Mouse (Mus musculus) thymus, adult 2 months (tissue): Measurements from ENCODE around the gene Olfr270. TPM values are rescaled to one million over a fixed set of nuclear protein-coding genes. Genes with fewer than 3 reads are reported as not detected.
A peak's percentile ranks its signal among the peaks of the same experiment; 100 is the strongest.

Source experiments
- DNase-seq: peaks from one replicate; pipeline ENCODE4 v3.0.0; 2021
- H3K27ac ChIP-seq: fragments of 200-500 bp; 2 replicates; pipeline ENCODE4 v1.5.1; 2012; ENCODE audit warnings: low read length, control low read depth; ENCODE audit not compliant: control insufficient read depth, insufficient read depth
- H3K27me3 ChIP-seq: fragments of 200-500 bp; 2 replicates; pipeline ENCODE4 v1.6.1; 2012; ENCODE audit warnings: mild to moderate bottlenecking, low read length, moderate library complexity, mixed read lengths; ENCODE audit not compliant: control insufficient read depth, insufficient read depth
- H3K36me3 ChIP-seq: fragments of 200-500 bp; 2 replicates; pipeline ENCODE4 v1.6.1; 2012; ENCODE audit warnings: mild to moderate bottlenecking, low read length, moderate library complexity; ENCODE audit not compliant: control insufficient read depth, insufficient read depth
- H3K4me1 ChIP-seq: fragments of 200-500 bp; replicated peaks from 2 replicates; pipeline ENCODE4 v1.6.1; 2012; ENCODE audit warnings: low read length; ENCODE audit not compliant: control insufficient read depth, insufficient read depth
- H3K4me3 ChIP-seq: fragments of 200-500 bp; 2 replicates; pipeline ENCODE4 v1.5.1; 2012; ENCODE audit warnings: mild to moderate bottlenecking, low read length, control low read depth, moderate library complexity; ENCODE audit not compliant: control insufficient read depth, insufficient read depth
- CTCF ChIP-seq: fragments of 200-500 bp; IDR thresholded peaks from 2 replicates; pipeline ENCODE4 v1.5.1; 2012; ENCODE audit warnings: mild to moderate bottlenecking, control low read depth, low read length, moderate library complexity, borderline replicate concordance; ENCODE audit not compliant: control insufficient read depth, poor library complexity, insufficient read depth; ENCODE audit errors: extremely low read depth
- POLR2A ChIP-seq: fragments of 200-500 bp; IDR thresholded peaks from 2 replicates; pipeline ENCODE4 v1.6.1; 2012; ENCODE audit warnings: mild to moderate bottlenecking, low read length, control low read depth, moderate library complexity; ENCODE audit not compliant: control insufficient read depth, poor library complexity, insufficient read depth; ENCODE audit errors: extremely low read depth
- WGBS: fragments of 180-500 bp; shearing (Covaris S2); methylation state at CpG from one replicate; pipeline ENCODE4 v1.1.7; 2018; 5-methylcytosine and 5-hydroxymethylcytosine counted together
- polyA plus RNA-seq: library from polyadenylated mRNA; depleted of rRNA; stranded (reverse); fragments of >200 nt; gene quantifications from 2 replicates; pipeline ENCODE4 v1.2.3, GENCODE M21; 2012; rRNA removed

Olfr270 gene
- polyA plus RNA-seq, 1 experiment = not detected

DNA sequence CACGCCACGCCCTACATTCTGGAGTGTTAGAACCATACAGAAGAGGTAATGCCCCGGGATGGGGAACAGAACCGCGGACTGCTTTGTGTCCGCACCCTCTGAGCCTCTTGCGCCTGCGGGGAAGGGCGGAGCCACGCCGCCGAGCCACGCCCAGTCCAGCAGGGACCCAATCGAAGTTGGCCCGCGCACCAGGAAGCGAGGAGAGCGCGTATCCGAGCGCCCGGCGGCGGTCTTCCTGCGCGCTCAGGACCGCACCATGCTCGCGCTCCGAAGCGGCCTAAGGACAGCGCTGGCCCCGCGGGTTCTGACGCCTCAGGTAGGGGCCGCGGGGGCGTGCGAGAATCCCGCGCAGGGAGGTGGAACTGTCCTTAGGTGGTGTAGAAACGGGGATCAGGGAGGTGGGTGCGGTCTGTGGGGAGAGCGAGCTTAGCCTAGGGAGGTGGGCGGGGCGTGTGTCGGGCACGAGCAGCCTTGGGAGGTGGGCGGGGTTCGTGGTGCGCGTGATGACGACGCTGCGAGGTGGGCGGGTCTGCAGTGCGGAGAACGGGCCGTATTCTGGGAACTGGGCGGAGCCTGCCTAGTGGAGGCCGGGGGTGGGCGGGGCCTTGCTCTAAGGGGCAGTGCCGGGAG, 47.5 kb downstream of the Olfr270 start, which contains the start of gene Nipsnap3b:
Gene Nipsnap3b (plus strand): TSS at position 149 of the 630 bp plus-strand sequence.
- TF ChIP-seq CTCF (0 out of 2 replicates have a peak, but pooled peaks have one; percentile 42), POLR2A (peak; percentile 68; the same call in 1 of the 2 replicates)
- Histone ChIP-seq H3K4me1 (peaks cover 7% of the 10 kb centered on the region), H3K27ac (no peak within 1 kb of the TSS), H3K36me3 (peaks cover 1% of the 10 kb centered on the region; the same call in 1 of the 2 replicates), H3K27me3 (no peaks in the 10 kb centered on the region), H3K4me3 (peak within 1 kb of the TSS; percentile 61)
- DNase-seq = peak; percentile 94
- WGBS = under 1% methylated on average over 63 of the region's 63 CpGs

DNA sequence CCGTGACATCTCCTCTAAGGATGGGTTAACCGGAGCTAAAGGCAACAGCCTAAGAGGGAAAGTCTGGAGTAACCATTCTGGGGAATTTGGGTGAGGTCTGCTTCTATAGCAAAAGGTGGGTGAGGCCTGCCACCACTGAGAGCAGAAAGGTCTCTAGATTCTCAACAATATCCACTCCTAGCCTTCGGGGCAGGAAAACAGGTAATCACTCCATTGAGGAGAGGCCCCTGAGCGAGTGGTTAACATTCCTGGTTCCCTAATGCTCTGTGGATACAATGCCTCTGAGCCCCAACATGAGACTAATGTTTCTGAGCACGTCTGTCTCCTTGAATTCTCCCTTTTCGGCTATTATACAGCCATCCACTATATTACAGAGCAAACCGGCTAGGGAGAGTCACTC, 50.1 kb downstream of the Olfr270 start:
- Histone ChIP-seq H3K36me3 (peaks cover 7% of the 10 kb centered on the region), H3K27me3 (no peaks in the 10 kb centered on the region), H3K4me3 (no peak overlapping the region), H3K4me1 (peaks cover 7% of the 10 kb centered on the region), H3K27ac (no peak overlapping the region)
- TF ChIP-seq POLR2A (no peak), CTCF (no peak)
- WGBS = 95% methylated on average over 7 of the region's 7 CpGs
- no peak for DNase-seq

DNA sequence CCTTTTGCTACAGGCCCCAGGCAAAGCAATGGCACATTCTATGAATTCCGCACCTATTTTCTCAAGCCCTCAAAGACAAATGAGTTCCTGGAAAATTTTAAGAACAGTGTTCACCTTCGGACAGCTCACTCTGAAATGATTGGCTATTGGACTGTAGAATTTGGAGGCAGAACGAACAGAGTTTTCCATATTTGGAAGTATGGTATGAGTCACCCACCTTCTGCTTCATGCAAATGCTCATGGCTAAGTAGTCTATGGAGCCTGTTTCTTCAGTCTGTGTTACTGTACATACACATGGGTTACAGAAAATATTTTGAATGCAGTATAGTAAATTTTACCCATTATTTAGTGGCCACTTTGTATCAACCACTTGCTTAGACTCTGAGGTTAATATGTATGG, 50.7 kb downstream of the Olfr270 start:
- H3K36me3 ChIP-seq = peaks cover 7% of the 10 kb centered on the region
- H3K4me3 ChIP-seq = no peak overlapping the region

DNA sequence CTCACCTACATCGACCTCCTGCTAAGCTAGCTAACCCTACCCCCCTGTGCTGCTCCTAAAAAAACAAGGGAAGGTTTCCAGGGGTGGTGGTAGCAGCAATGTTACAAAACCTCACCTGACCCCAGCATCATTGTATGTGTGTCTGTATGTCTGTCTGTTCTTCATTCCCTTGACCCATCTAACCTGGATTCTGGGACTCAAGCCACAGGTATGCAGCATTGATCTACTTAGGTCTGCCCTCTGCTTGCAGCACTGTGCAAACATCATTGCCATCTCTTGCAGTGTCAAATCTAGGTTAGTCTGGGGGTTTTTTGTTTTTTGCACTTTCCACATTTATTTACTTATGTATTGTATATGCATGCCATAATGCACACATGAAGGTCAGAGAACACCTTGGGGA, 54.0 kb downstream of the Olfr270 start:
- 91% methylated on average over 1 of the region's 1 CpGs for WGBS
- Histone ChIP-seq H3K4me1 (no peaks in the 10 kb centered on the region), H3K27ac (no peak overlapping the region), H3K36me3 (peaks cover 11% of the 10 kb centered on the region), H3K27me3 (no peaks in the 10 kb centered on the region), H3K4me3 (no peak overlapping the region)
- DNase-seq = no peak
- TF ChIP-seq CTCF = no peak
- no peak for TF ChIP-seq POLR2A

More for the DNA sequence above, 50.7 kb downstream of the Olfr270 start:
- DNase-seq = no peak
- no peaks in the 10 kb centered on the region for H3K27me3 ChIP-seq
- TF ChIP-seq POLR2A (no peak), CTCF (no peak)
- H3K27ac ChIP-seq = no peak overlapping the region
- WGBS = 96% methylated on average over 3 of the region's 3 CpGs
- H3K4me1 ChIP-seq = peaks cover 7% of the 10 kb centered on the region

Other genes starting within 250 kb of the Olfr270 start
- not detected in 2 replicates for gene Olfr275, start 149.9 kb upstream of the Olfr270 start, polyA plus RNA-seq
- gene Olfr273, start 105.3 kb upstream of the Olfr270 start, polyA plus RNA-seq = not detected in 2 replicates
- not detected in 2 replicates for gene Olfr272, start 45.4 kb upstream of the Olfr270 start, polyA plus RNA-seq
- not detected in 2 replicates for gene Nipsnap3a, start 24.7 kb downstream of the Olfr270 start, polyA plus RNA-seq
- 22.7 and 23.2 TPM in 2 replicates for gene Nipsnap3b, start 47.3 kb downstream of the Olfr270 start, polyA plus RNA-seq
- 13.8 and 15.4 TPM in 2 replicates for gene Abca1, start 195.3 kb downstream of the Olfr270 start, polyA plus RNA-seq